28 mouse cellular contexts compared by ENCODE assay signal in genomic region chr5:139944697-139945096, GRCm38 (mm10). TPM values are rescaled to one million over a fixed set of nuclear protein-coding genes. Genes with fewer than 3 reads are reported as not detected.
DNase-seq lines count a peak whose midpoint lies in the region; ATAC-seq and TF ChIP-seq lines count a peak whose summit lies in the region.
"Had no signal": no experiment of that assay in that cellular context is flagged by ENCODE, and none has a peak within 500 bp of the region (broad histone marks: within the 10 kb centered on the region; RNA-seq: fewer than 3 reads in every experiment).

No protein-coding gene starts in this region.

- DNase-seq in hindbrain, embryonic 10.5 days (ENCODE audit: low spot score), result no peak
- no peak for DNase-seq in hindbrain, embryonic 14.5 days (ENCODE audit: low spot score)
- peak; percentile 84 for DNase-seq in brain, embryonic 14.5 days (ENCODE audit: low read depth)
- DNase-seq in frontal cortex, postnatal 25 days (ENCODE audit: low spot score in 2 of 2), result no peak
- DNase-seq in urinary bladder, postnatal 25 days (ENCODE audit: low spot score), result no peak
- DNase-seq: adrenal gland, postnatal 36 days; cerebellum, postnatal 14 days; heart, postnatal 10 days; kidney, adult 8-10 months; kidney, postnatal 4 days; right cerebral cortex, postnatal 14 days had no signal

- peaks cover 38% of the 10 kb centered on the region for H3K4me1 ChIP-seq in hindbrain, embryonic 10.5 days (replicated peaks)
- peaks cover 5% of the 10 kb centered on the region for H3K4me1 ChIP-seq in hindbrain, embryonic 14.5 days (replicated peaks; ENCODE audit: control insufficient read depth, insufficient read depth, low read length)
- peaks cover 6% of the 10 kb centered on the region for H3K4me1 ChIP-seq in ES-Bruce4 (ENCODE audit: control insufficient read depth, insufficient read depth, low read length)
- H3K4me1 ChIP-seq in forebrain, embryonic 16.5 days (replicated peaks; ENCODE audit: control insufficient read depth, insufficient read depth, low read length), result peaks cover 21% of the 10 kb centered on the region
- H3K4me1 ChIP-seq: heart, embryonic 13.5 days; lung, embryonic 15.5 days; stomach, embryonic 15.5 days had no signal

- no peak for ATAC-seq in hindbrain, embryonic 14.5 days (ENCODE audit: low FRiP score)
- peak; percentile 72 for ATAC-seq in forebrain, embryonic 16.5 days
- ATAC-seq in granulocyte monocyte progenitor cell, adult 5-6 weeks (replicated peaks; ENCODE audit: poor library complexity, severe bottlenecking), result no peak

- TF ChIP-seq EP300 in ES-Bruce4 (IDR thresholded peaks at IDR 0.05; ENCODE audit: insufficient read depth, low read depth, low read length), result peak; percentile 69

- TF ChIP-seq POLR2A in ES-Bruce4 (IDR thresholded peaks at IDR 0.05; ENCODE audit: insufficient read depth, low read length), result no peak
- no peak for TF ChIP-seq POLR2A in brain, embryonic 14.5 days (IDR thresholded peaks at IDR 0.05; ENCODE audit: borderline replicate concordance, extremely low read depth, insufficient read depth, insufficient read length, poor library complexity, severe bottlenecking)

- H3K27ac ChIP-seq in hindbrain, embryonic 10.5 days, result 0 out of 2 replicates have a peak overlapping the region, but pooled peaks have one; percentile 1
- no peak overlapping the region for H3K27ac ChIP-seq in hindbrain, embryonic 14.5 days
- no peak overlapping the region for H3K27ac ChIP-seq in ES-Bruce4 (ENCODE audit: insufficient read depth, low read length)
- 0 out of 2 replicates have a peak overlapping the region, but pooled peaks have one; percentile 27 for H3K27ac ChIP-seq in forebrain, embryonic 16.5 days (ENCODE audit: low read length)
- H3K27ac ChIP-seq: heart, embryonic 13.5 days; kidney, postnatal 0 days; limb, embryonic 13.5 days; lung, embryonic 15.5 days; stomach, embryonic 15.5 days had no signal

- no peaks in the 10 kb centered on the region for H3K27me3 ChIP-seq in hindbrain, embryonic 10.5 days (ENCODE audit: insufficient read depth, poor library complexity, severe bottlenecking)
- no peaks in the 10 kb centered on the region for H3K27me3 ChIP-seq in hindbrain, embryonic 14.5 days (ENCODE audit: control insufficient read depth, insufficient read depth, low read length)
- H3K27me3 ChIP-seq in ES-Bruce4 (ENCODE audit: control insufficient read depth, insufficient read depth, low read length, poor library complexity, severe bottlenecking), result no peaks in the 10 kb centered on the region
- H3K27me3 ChIP-seq in forebrain, embryonic 16.5 days (replicated peaks; ENCODE audit: control insufficient read depth, insufficient read depth, low read length), result no peaks in the 10 kb centered on the region
- H3K27me3 ChIP-seq: lung, embryonic 15.5 days; stomach, embryonic 15.5 days had no signal

- 35% methylated on average over 7 of the region's 7 CpGs for WGBS in hindbrain, embryonic 10.5 days
- WGBS in hindbrain, embryonic 14.5 days, result 24% methylated on average over 7 of the region's 7 CpGs
- WGBS in forebrain, embryonic 16.5 days, result 30% methylated on average over 7 of the region's 7 CpGs

- no peak overlapping the region for H3K9ac ChIP-seq in hindbrain, embryonic 14.5 days
- no peak overlapping the region for H3K9ac ChIP-seq in ES-Bruce4 (ENCODE audit: low read depth, poor library complexity, severe bottlenecking)
- no peak overlapping the region for H3K9ac ChIP-seq in forebrain, embryonic 16.5 days (replicated peaks; ENCODE audit: low read depth, low read length)
- H3K9ac ChIP-seq: heart, embryonic 13.5 days; limb, embryonic 13.5 days; lung, embryonic 15.5 days; stomach, embryonic 15.5 days had no signal

- H3K4me3 ChIP-seq in hindbrain, embryonic 10.5 days, result no peak overlapping the region
- H3K4me3 ChIP-seq in hindbrain, embryonic 14.5 days (replicated peaks; ENCODE audit: low read length), result no peak overlapping the region
- no peak overlapping the region for H3K4me3 ChIP-seq in ES-Bruce4 (ENCODE audit: low read depth, low read length)
- no peak overlapping the region for H3K4me3 ChIP-seq in forebrain, embryonic 16.5 days (replicated peaks; ENCODE audit: low read length)
- H3K4me3 ChIP-seq: erythroblast, embryonic 14.5 days; heart, embryonic 13.5 days; limb, embryonic 13.5 days; lung, embryonic 15.5 days; stomach, embryonic 15.5 days had no signal

- no peak overlapping the region for H3K4me2 ChIP-seq in hindbrain, embryonic 14.5 days (replicated peaks)
- no peak overlapping the region for H3K4me2 ChIP-seq in forebrain, embryonic 16.5 days (ENCODE audit: low read length)
- H3K4me2 ChIP-seq: heart, embryonic 13.5 days; limb, embryonic 13.5 days; liver, embryonic 11.5 days; lung, embryonic 15.5 days; midbrain, embryonic 11.5 days; stomach, embryonic 15.5 days had no signal

- TF ChIP-seq CTCF in ES-Bruce4 (IDR thresholded peaks at IDR 0.05; ENCODE audit: low read depth, low read length), result no peak
- TF ChIP-seq CTCF in brain, embryonic 14.5 days (IDR thresholded peaks at IDR 0.05; ENCODE audit: borderline replicate concordance, extremely low read depth, insufficient read depth, insufficient read length), result no peak

- no peaks in the 10 kb centered on the region for H3K9me3 ChIP-seq in hindbrain, embryonic 10.5 days
- H3K9me3 ChIP-seq in hindbrain, embryonic 14.5 days (ENCODE audit: control insufficient read depth, low read length), result peaks cover 6% of the 10 kb centered on the region; the same call in 1 of the 2 replicates
- 0 out of 2 replicates have a peak, but pooled peaks cover 3% of the 10 kb centered on the region for H3K9me3 ChIP-seq in ES-Bruce4 (replicated peaks; ENCODE audit: control insufficient read depth, insufficient read depth, low read length, poor library complexity, severe bottlenecking)
- H3K9me3 ChIP-seq in forebrain, embryonic 16.5 days (ENCODE audit: control insufficient read depth, low read length), result no peaks in the 10 kb centered on the region
- H3K9me3 ChIP-seq: lung, embryonic 15.5 days; stomach, embryonic 15.5 days had no signal

- no peaks in the 10 kb centered on the region for H3K36me3 ChIP-seq in hindbrain, embryonic 10.5 days
- no peaks in the 10 kb centered on the region for H3K36me3 ChIP-seq in hindbrain, embryonic 14.5 days (replicated peaks; ENCODE audit: control insufficient read depth, insufficient read depth)
- H3K36me3 ChIP-seq in ES-Bruce4 (ENCODE audit: control insufficient read depth, insufficient read depth, low read length, poor library complexity, severe bottlenecking), result no peaks in the 10 kb centered on the region
- H3K36me3 ChIP-seq in forebrain, embryonic 16.5 days (ENCODE audit: control insufficient read depth, insufficient read depth), result no peaks in the 10 kb centered on the region
- H3K36me3 ChIP-seq: G1E; heart, embryonic 13.5 days; limb, embryonic 13.5 days; lung, embryonic 15.5 days; stomach, embryonic 15.5 days had no signal

RNA-seq across cellular contexts. Expression of gene Elfn1, which starts 37.0 kb away (rescaled TPM):
- polyA plus RNA-seq in hindbrain, embryonic 10.5 days (2016; fragmentation: Nextera tagmentation; extraction: Ambion mirVana), result 0.31 and 2.6 TPM in 2 replicates
- polyA plus RNA-seq in hindbrain, embryonic 14.5 days (2014; fragmentation: Nextera tagmentation; extraction: Ambion mirVana), result 3.5 and 5.0 TPM in 2 replicates
- 0.15 and 0.29 TPM in 2 replicates for polyA plus RNA-seq in ES-Bruce4 (2011; ENCODE audit: insufficient read depth, insufficient read length, low read depth, missing spikeins)
- 9.7 and 14.6 TPM in 2 replicates for polyA plus RNA-seq in brain, embryonic 14.5 days (2012; rRNA removed)
- 2.4 and 3.2 TPM in 2 replicates for polyA plus RNA-seq in forebrain, embryonic 16.5 days (2015; fragmentation: Nextera tagmentation; extraction: Ambion mirVana)
- total RNA-seq in granulocyte monocyte progenitor cell, adult 5-6 weeks (2014; fragmentation: Nextera tagmentation), result not detected in 2 replicates
- total RNA-seq in granulocyte monocyte progenitor cell, adult 5-6 weeks (2017), result not detected in 2 replicates
- total RNA-seq: gastrocnemius, adult 8-10 months; hematopoietic stem cell, adult 5-6 weeks; megakaryocyte progenitor cell, adult 5-6 weeks; monocyte, adult 5-6 weeks had no signal
- polyA plus RNA-seq: erythroblast, embryonic 14.5 days; G1E; liver, embryonic 16.5 days had no signal

Comparison
In these comparisons a context has a peak if more than half of its experiments do, and no peak if none do; other contexts are left out.
1. H3K27ac ChIP-seq: peak in hindbrain, embryonic 10.5 days (single experiment) and forebrain, embryonic 16.5 days (single experiment); none in hindbrain, embryonic 14.5 days (single experiment) and ES-Bruce4 (single experiment).